Mouse (Mus musculus): ENCODE measurements at regions not wholly inside any gene's neighbourhood (a gene's known extent, or its start where the extent isn't known, plus 50 kb on each side); places are given as distances from the start of the nearest gene placed in this dataset.

- Histone ChIP-seq H3K36me3 (ENCODE audit: insufficient read depth) (no peaks in the 10 kb centered on the region), H3K27me3 (ENCODE audit: insufficient read depth, low read length) (no peaks in the 10 kb centered on the region), H3K4me1 (ENCODE audit: insufficient read depth) (0 out of 2 replicates have a peak, but pooled peaks cover 8% of the 10 kb centered on the region), H3K4me3 (ENCODE audit: low read depth, low read length) (peak overlapping the region; percentile 15; the same call in 1 of the 2 replicates), H3K4me2 (ENCODE audit: low read depth) (peak overlapping the region; percentile 40; the same call in 1 of the 2 replicates), H3K27ac (ENCODE audit: low read depth, low read length) (peak overlapping the region; percentile 80), H3K9ac (peak overlapping the region; percentile 33; the same call in 1 of the 2 replicates), H3K9me3 (ENCODE audit: low read length) (no peaks in the 10 kb centered on the region)
- DNase-seq = peak; percentile 90
- no peak for TF ChIP-seq CTCF (IDR thresholded peaks at IDR 0.05; ENCODE audit: low read depth)
- 34% methylated on average over 10 of the region's 10 CpGs for WGBS
- peak; percentile 95 for ATAC-seq
These were observed 124.7 kb downstream of the Lca5 start for GRCm38 (mm10) chr9:83315941-83316817.

DNA sequence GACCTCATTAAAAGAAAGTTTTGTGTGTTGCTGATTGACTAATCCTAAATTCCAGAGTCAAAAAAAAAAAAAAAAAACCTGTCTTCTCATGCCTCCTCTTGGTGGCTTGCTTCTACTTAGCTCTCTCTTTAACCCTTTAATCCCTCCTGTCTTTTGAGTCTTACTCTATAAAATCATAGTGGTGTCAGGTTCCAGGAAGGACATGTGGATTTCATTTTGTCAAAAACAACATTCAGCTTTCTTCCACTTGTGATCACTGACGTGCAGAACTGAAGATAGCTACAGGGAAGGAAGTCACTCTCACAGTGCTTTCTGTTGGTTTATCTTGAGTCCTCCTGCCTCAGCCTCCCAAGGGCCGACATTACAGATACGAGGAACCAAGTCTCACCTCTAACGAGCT, 132.2 kb downstream of the Lca5 start:
- no peaks in the 10 kb centered on the region for H3K4me1 ChIP-seq (ENCODE audit: insufficient read depth)
- DNase-seq = no peak
- ATAC-seq = no peak
- 70% methylated on average over 4 of the region's 4 CpGs for WGBS
- no peaks in the 10 kb centered on the region for H3K27me3 ChIP-seq (ENCODE audit: insufficient read depth, low read length)
- H3K9ac ChIP-seq = no peak overlapping the region
- H3K27ac ChIP-seq (ENCODE audit: low read depth, low read length) = no peak overlapping the region
- no peak overlapping the region for H3K4me3 ChIP-seq (ENCODE audit: low read depth, low read length)
- TF ChIP-seq CTCF (IDR thresholded peaks at IDR 0.05; ENCODE audit: low read depth) = no peak
- H3K36me3 ChIP-seq (ENCODE audit: insufficient read depth) = no peaks in the 10 kb centered on the region
- no peak overlapping the region for H3K4me2 ChIP-seq (ENCODE audit: low read depth)
- H3K9me3 ChIP-seq (ENCODE audit: low read length) = no peaks in the 10 kb centered on the region

DNA sequence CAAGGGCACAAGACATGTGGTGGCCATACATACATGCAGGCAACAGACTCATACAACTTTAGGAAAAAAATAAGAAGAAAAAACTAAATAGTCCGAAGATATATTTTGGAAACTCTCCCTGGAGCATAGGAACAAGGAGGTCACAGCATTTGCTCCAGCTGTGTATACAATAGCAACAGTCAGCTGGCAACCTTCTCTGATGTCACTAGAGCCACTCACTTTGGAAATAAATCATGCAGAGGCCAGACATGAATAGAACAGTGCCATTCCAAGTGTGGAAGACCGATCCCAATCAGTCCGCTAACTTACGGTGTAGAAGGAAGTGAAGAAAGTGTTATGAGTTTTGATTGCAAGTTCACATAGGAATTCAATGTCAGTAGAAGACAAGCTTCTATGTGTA, 132.8 kb downstream of the Lca5 start:
- Histone ChIP-seq H3K36me3 (ENCODE audit: insufficient read depth) (no peaks in the 10 kb centered on the region), H3K4me1 (ENCODE audit: insufficient read depth) (no peaks in the 10 kb centered on the region), H3K4me2 (ENCODE audit: low read depth) (no peak overlapping the region), H3K27ac (ENCODE audit: low read depth, low read length) (no peak overlapping the region), H3K27me3 (ENCODE audit: insufficient read depth, low read length) (no peaks in the 10 kb centered on the region), H3K9me3 (ENCODE audit: low read length) (no peaks in the 10 kb centered on the region), H3K9ac (no peak overlapping the region), H3K4me3 (ENCODE audit: low read depth, low read length) (no peak overlapping the region)
- no peak for DNase-seq
- ATAC-seq = no peak
- 96% methylated on average over 4 of the region's 4 CpGs for WGBS
- TF ChIP-seq CTCF (IDR thresholded peaks at IDR 0.05; ENCODE audit: low read depth) = no peak

GRCm38 (mm10) chr9:83307349-83307938, 133.5 kb downstream of the Lca5 start:
- Histone ChIP-seq H3K4me1 (ENCODE audit: insufficient read depth) (no peaks in the 10 kb centered on the region), H3K4me2 (ENCODE audit: low read depth) (no peak overlapping the region), H3K27ac (ENCODE audit: low read depth, low read length) (no peak overlapping the region), H3K9ac (no peak overlapping the region), H3K9me3 (ENCODE audit: low read length) (no peaks in the 10 kb centered on the region), H3K4me3 (ENCODE audit: low read depth, low read length) (no peak overlapping the region), H3K27me3 (ENCODE audit: insufficient read depth, low read length) (no peaks in the 10 kb centered on the region), H3K36me3 (ENCODE audit: insufficient read depth) (no peaks in the 10 kb centered on the region)
- TF ChIP-seq CTCF (IDR thresholded peaks at IDR 0.05; ENCODE audit: low read depth) = no peak
- ATAC-seq (no peak), DNase-seq (no peak)
- WGBS = 80% methylated on average over 11 of the region's 11 CpGs

GRCm38 (mm10) chr9:83304925-83305324, 136.0 kb downstream of the Lca5 start:
- no peak for TF ChIP-seq CTCF (IDR thresholded peaks at IDR 0.05; ENCODE audit: low read depth)
- no peak for DNase-seq

GRCm38 (mm10) chr9:83300500-83300899, 140.4 kb downstream of the Lca5 start:
- Histone ChIP-seq H3K4me1 (ENCODE audit: insufficient read depth) (no peaks in the 10 kb centered on the region), H3K9ac (no peak overlapping the region), H3K36me3 (ENCODE audit: insufficient read depth) (no peaks in the 10 kb centered on the region), H3K4me2 (ENCODE audit: low read depth) (no peak overlapping the region), H3K27ac (ENCODE audit: low read depth, low read length) (no peak overlapping the region), H3K27me3 (ENCODE audit: insufficient read depth, low read length) (no peaks in the 10 kb centered on the region), H3K9me3 (ENCODE audit: low read length) (no peaks in the 10 kb centered on the region), H3K4me3 (ENCODE audit: low read depth, low read length) (no peak overlapping the region)
- DNase-seq = no peak
- ATAC-seq = no peak
- no peak for TF ChIP-seq CTCF (IDR thresholded peaks at IDR 0.05; ENCODE audit: low read depth)
- 53% methylated on average over 4 of the region's 4 CpGs for WGBS

More at GRCm38 (mm10) chr9:83304925-83305324, 136.0 kb downstream of the Lca5 start:
- Histone ChIP-seq H3K4me1 (ENCODE audit: insufficient read depth) (no peaks in the 10 kb centered on the region), H3K4me2 (ENCODE audit: low read depth) (no peak overlapping the region), H3K9me3 (ENCODE audit: low read length) (no peaks in the 10 kb centered on the region), H3K27me3 (ENCODE audit: insufficient read depth, low read length) (no peaks in the 10 kb centered on the region), H3K27ac (ENCODE audit: low read depth, low read length) (no peak overlapping the region), H3K36me3 (ENCODE audit: insufficient read depth) (no peaks in the 10 kb centered on the region), H3K9ac (no peak overlapping the region), H3K4me3 (ENCODE audit: low read depth, low read length) (no peak overlapping the region)
- 40% methylated on average over 7 of the region's 7 CpGs for WGBS
- ATAC-seq = no peak

DNA sequence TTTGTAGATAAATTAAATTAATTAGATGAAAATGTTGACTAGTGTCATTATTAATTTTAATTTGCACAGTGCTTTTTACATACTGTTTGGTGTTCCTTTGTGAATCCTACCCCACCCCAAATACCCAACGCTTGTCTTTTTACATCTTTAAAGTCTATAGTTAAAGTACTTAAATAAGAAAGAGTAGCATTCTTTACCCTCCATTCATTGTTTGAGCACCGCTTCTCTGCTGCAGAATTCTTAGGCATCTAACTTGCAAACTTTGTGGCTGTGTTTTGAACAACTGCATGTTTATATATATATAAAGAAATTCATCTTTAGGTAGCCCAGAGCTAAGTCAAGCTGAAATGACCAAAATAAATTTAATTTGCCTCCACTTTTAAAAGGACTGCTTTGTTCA, 140.9 kb downstream of the Lca5 start:
- Histone ChIP-seq H3K4me3 (ENCODE audit: low read depth, low read length) (no peak overlapping the region), H3K27ac (ENCODE audit: low read depth, low read length) (no peak overlapping the region), H3K9ac (no peak overlapping the region), H3K4me2 (ENCODE audit: low read depth) (no peak overlapping the region), H3K27me3 (ENCODE audit: insufficient read depth, low read length) (no peaks in the 10 kb centered on the region), H3K36me3 (ENCODE audit: insufficient read depth) (no peaks in the 10 kb centered on the region), H3K9me3 (ENCODE audit: low read length) (no peaks in the 10 kb centered on the region), H3K4me1 (ENCODE audit: insufficient read depth) (no peaks in the 10 kb centered on the region)
- ATAC-seq = no peak
- no peak for TF ChIP-seq CTCF (IDR thresholded peaks at IDR 0.05; ENCODE audit: low read depth)
- no peak for DNase-seq
- WGBS = 52% methylated on average over 2 of the region's 2 CpGs

Data from forebrain, postnatal 0 days (tissue).